Mouse (Mus musculus) ES-E14 (cell line): Measurements from ENCODE around the gene Hipk4. TPM values are rescaled to one million over a fixed set of nuclear protein-coding genes. Genes with fewer than 3 reads are reported as not detected.
"Not testable (repeated sequence)": the region's sequence is repeated elsewhere in the genome, so short reads cannot be mapped to it uniquely, and the experiment has no call there.

ENCODE experiments used
- DNase-seq: peaks from one replicate; pipeline ENCODE4 v3.0.0-alpha.2; 2013; ENCODE audit warnings: low read depth, low spot score
- H3K27ac ChIP-seq: 2 replicates; pipeline ENCODE4 v1.5.1; 2012; ENCODE audit warnings: low read depth, mild to moderate bottlenecking, low read length, moderate library complexity, mixed read lengths; ENCODE audit not compliant: poor library complexity, insufficient read depth, severe bottlenecking
- H3K36me3 ChIP-seq: 2 replicates; pipeline ENCODE4 v1.6.1; 2012; ENCODE audit warnings: mild to moderate bottlenecking, low read length, moderate library complexity, mixed read lengths; ENCODE audit not compliant: control insufficient read depth, poor library complexity, insufficient read depth, severe bottlenecking
- H3K4me1 ChIP-seq, 2 experiments: fragments of 150-350 bp in 1 of 2; sonication (generic) in 1 of 2; 2 replicates each; pipeline ENCODE4 v1.6.1; 2012; ENCODE audit warnings: low read length in 2 of 2, mild to moderate bottlenecking in 1 of 2, mixed read lengths in 1 of 2; ENCODE audit not compliant: control insufficient read depth in 2 of 2, insufficient read depth in 2 of 2, poor library complexity in 1 of 2
- H3K4me3 ChIP-seq, 2 experiments: fragments of 150-350 bp in 1 of 2; sonication (generic) in 1 of 2; 2 replicates each; pipeline ENCODE4 v1.5.1; 2012; ENCODE audit warnings: low read length in 2 of 2, low read depth in 1 of 2, mild to moderate bottlenecking in 1 of 2, mixed read lengths in 1 of 2; ENCODE audit not compliant: insufficient read depth in 1 of 2, poor library complexity in 1 of 2, severe bottlenecking in 1 of 2
- H3K9ac ChIP-seq: 2 replicates; pipeline ENCODE4 v1.6.1; 2012; ENCODE audit warnings: low read depth, mild to moderate bottlenecking, low read length, mixed read lengths; ENCODE audit not compliant: poor library complexity, insufficient read depth, severe bottlenecking
- H3K9me3 ChIP-seq: fragments of 150-350 bp; sonication (generic); 2 replicates; pipeline ENCODE4 v1.6.1; 2012; ENCODE audit warnings: low read depth, mild to moderate bottlenecking, low read length; ENCODE audit not compliant: control insufficient read depth, insufficient read depth
- CHD2 ChIP-seq: IDR thresholded peaks from 2 replicates; pipeline ENCODE4 v1.6.1; 2014; ENCODE audit warnings: mild to moderate bottlenecking, low read depth, low read length, inconsistent platforms
- HCFC1 ChIP-seq: IDR thresholded peaks from 2 replicates; pipeline ENCODE4 v1.6.1; 2012; ENCODE audit warnings: low read length, inconsistent platforms, borderline replicate concordance; ENCODE audit not compliant: insufficient read depth
- MAFK ChIP-seq: IDR thresholded peaks from 2 replicates; pipeline ENCODE4 v1.6.1; 2014; ENCODE audit warnings: mild to moderate bottlenecking, low read depth, low read length, inconsistent platforms; ENCODE audit not compliant: insufficient read depth
- ZC3H11A ChIP-seq: IDR thresholded peaks from 2 replicates; pipeline ENCODE4 v1.6.1; 2012; ENCODE audit warnings: low read depth, mild to moderate bottlenecking, inconsistent platforms, low read length, borderline replicate concordance
- ZNF384 ChIP-seq: IDR thresholded peaks from 2 replicates; pipeline ENCODE4 v1.6.1; 2012; ENCODE audit warnings: low read depth, low read length, inconsistent platforms
- in situ Hi-C, 2 experiments: fragments of 600-800 bp; cut with MboI; formaldehyde crosslinking; loops; one replicate each; pipeline ENCODE4 v1.15.1; 2025; ENCODE audit warnings: low sequenced_read_pairs in 2 of 2, inconsistent platforms in 1 of 2; ENCODE audit not compliant: unreplicated experiment in 2 of 2
- total RNA-seq: library from RNA; depleted of rRNA; stranded (reverse); fragments of 300-350 nt; gene quantifications from 2 replicates; pipeline ENCODE4 v1.2.3, GENCODE M21; 2012

Gene Hipk4
- total RNA-seq, 1 experiment, result 1.7 TPM

DNA sequence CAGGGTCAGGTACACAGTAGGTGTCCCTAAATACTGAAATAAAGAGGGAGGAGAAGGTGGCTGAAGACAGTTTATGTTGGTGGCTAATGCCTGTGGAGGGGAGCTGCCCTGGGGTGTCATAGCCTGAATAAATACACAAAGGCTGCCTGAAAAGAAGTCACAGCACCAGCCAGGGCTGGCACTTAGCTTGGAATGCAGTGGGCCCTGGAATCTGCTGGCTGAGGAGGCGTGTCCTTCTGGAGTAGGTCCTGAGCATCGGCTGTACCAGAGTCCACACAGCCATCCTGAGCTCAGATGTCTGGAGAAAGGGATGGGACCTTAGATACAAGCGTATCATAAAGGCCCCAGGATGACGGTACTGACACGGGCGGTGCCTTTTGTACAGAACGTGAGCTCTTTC lies 31.2 kb upstream of the Hipk4 start:
- in situ Hi-C loops, result no loop called here
- H3K27ac ChIP-seq, result peak overlapping the region; percentile 19; the same call in 1 of the 2 replicates
- no peak for DNase-seq

DNA sequence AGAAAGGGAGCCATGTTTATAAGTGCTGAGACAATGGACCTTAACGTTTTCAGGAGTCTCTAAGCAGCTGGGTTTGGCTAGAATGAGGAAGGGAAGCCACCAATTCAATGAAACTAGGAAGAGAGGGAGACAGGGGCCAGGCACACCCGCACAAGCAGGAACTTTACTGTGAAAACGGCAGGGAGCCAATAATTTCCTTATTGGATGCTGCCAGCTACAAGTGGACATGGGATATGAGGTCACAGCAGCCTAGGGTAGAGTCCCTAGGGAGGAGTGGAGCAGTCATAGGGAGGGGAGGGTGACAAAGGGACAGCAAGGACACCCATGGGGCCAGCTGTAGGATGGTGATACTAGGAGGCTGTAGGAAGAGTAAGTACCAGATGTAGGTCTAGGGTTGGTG lies 30.0 kb upstream of the Hipk4 start:
- H3K9me3 ChIP-seq, result no peaks in the 10 kb centered on the region
- peaks cover 8% of the 10 kb centered on the region for H3K36me3 ChIP-seq
- TF ChIP-seq ZNF384, result no peak
- TF ChIP-seq ZC3H11A, result no peak
- no peak for TF ChIP-seq CHD2
- no peak for TF ChIP-seq MAFK
- H3K9ac ChIP-seq, result no peak overlapping the region
- no peak overlapping the region for H3K27ac ChIP-seq
- in situ Hi-C loops, result no loop called here
- peaks cover 0 to 31% of the 10 kb centered on the region in 2 experiments; a peak in 2 of 4 replicates for H3K4me1 ChIP-seq
- H3K4me3 ChIP-seq, result no peak overlapping the region
- no peak for DNase-seq

More for the DNA sequence above, 31.2 kb upstream of the Hipk4 start:
- Histone ChIP-seq H3K36me3 (peaks cover 8% of the 10 kb centered on the region), H3K4me1 (peaks cover 0 to 24% of the 10 kb centered on the region in 2 experiments; a peak in 2 of 4 replicates), H3K9ac (peak overlapping the region; percentile 33; the same call in 1 of the 2 replicates), H3K4me3 (no peak overlapping the region), H3K9me3 (no peaks in the 10 kb centered on the region)
- TF ChIP-seq HCFC1 (no peak), CHD2 (no peak), MAFK (no peak)

DNA sequence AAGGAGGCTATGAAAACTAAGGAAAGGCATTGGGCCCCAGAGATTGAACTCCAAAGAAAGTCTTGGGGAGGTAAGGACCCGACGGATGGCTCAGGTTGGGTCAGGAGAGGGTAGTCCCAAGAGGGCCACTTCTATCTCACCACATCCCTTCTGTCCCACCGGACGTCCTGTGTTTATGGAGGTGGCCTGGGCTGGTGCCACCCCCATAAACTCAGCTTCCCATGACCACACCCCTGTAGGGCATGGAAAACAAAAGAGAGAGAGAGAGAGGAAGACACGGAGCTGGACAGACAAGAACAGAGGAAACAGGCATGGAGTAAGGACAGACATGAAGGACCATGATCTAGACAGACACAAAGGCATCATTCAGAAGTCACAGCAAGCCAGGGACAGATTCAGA lies 29.6 kb upstream of the Hipk4 start:
- no peak for DNase-seq
- in situ Hi-C loops, result no loop called here
- H3K27ac ChIP-seq, result no peak overlapping the region
- peaks cover under 1 to 31% of the 10 kb centered on the region in 2 experiments; a peak in 3 of 4 replicates for H3K4me1 ChIP-seq
- H3K9me3 ChIP-seq, result no peaks in the 10 kb centered on the region
- H3K4me3 ChIP-seq, result no peak overlapping the region
- H3K9ac ChIP-seq, result no peak overlapping the region
- no peak for TF ChIP-seq CHD2
- TF ChIP-seq MAFK, result no peak
- TF ChIP-seq ZC3H11A, result no peak
- no peak for TF ChIP-seq ZNF384
- TF ChIP-seq HCFC1, result no peak
- H3K36me3 ChIP-seq, result peaks cover 8% of the 10 kb centered on the region

GRCm38 (mm10) chr7:27494659-27495367 lies 28.3 kb upstream of the Hipk4 start:
- H3K4me3 ChIP-seq, H3K9me3 ChIP-seq, H3K36me3 ChIP-seq, DNase-seq, H3K9ac ChIP-seq, H3K27ac ChIP-seq, in situ Hi-C loops: not testable (repeated sequence)
- peaks cover 4 to 28% of the 10 kb centered on the region in 2 experiments; a peak in 3 of 4 replicates for H3K4me1 ChIP-seq

DNA sequence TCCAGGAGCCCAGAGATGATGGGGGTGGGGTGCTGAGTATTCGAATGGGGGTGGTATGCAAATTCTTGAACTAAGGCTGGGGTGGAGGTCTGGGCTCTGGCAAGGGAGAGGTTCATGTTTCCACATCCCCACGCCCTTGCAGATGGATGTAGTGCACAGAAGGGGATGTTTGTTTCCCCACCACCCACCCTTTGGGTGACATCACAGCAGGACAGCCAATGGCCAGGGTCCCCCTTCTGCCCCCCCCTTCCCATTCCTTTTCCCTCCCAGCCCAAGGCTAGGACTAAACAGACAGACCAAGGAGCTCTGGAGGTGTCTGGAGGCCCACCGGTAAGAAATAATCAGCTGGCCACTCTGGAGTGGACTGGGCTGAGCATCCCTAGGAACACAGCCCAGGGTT lies 24.0 kb upstream of the Hipk4 start, which contains the start of gene Prx:
Prx (plus strand) TSS at position 289 of the 400 bp plus-strand sequence.
- DNase-seq, result no peak
- H3K4me1 ChIP-seq, result peaks cover 6 to 27% of the 10 kb centered on the region in 2 experiments; a peak in 3 of 4 replicates
- in situ Hi-C loops, result no loop called here
- H3K36me3 ChIP-seq, result no peaks in the 10 kb centered on the region
- no peaks in the 10 kb centered on the region for H3K9me3 ChIP-seq
- H3K9ac ChIP-seq, result peak within 1 kb of the TSS; percentile 7; the same call in 1 of the 2 replicates
- H3K27ac ChIP-seq, result no peak within 1 kb of the TSS; the same call in 1 of the 2 replicates
- TF ChIP-seq MAFK, result no peak
- no peak for TF ChIP-seq ZNF384
- no peak for TF ChIP-seq HCFC1
- TF ChIP-seq CHD2, result no peak
- no peak for TF ChIP-seq ZC3H11A
- H3K4me3 ChIP-seq, result peak within 1 kb of the TSS; percentile 14 to 15; a peak in 2 of 4 replicates
